Mouse (Mus musculus) 416B (cell line): ENCODE measurements around the gene Cntn2.

Source experiments
- DNase-seq: peaks from one replicate; pipeline ENCODE4 v3.0.0; 2011; ENCODE audit warnings: low read depth

Cntn2 gene

GRCm38 (mm10) chr1:132557901-132558631 is 15.0 kb upstream of the Cntn2 start:
- peak; percentile 77 for DNase-seq

- no peak for DNase-seq
Measured at GRCm38 (mm10) chr1:132543789-132544188, 733 bp upstream of the Cntn2 start.

GRCm38 (mm10) chr1:132541824-132542599 is 1.0 kb downstream of the Cntn2 start:
- no peak for DNase-seq

GRCm38 (mm10) chr1:132541171-132541823 is 1.8 kb downstream of the Cntn2 start:
- DNase-seq = peak; percentile 79

GRCm38 (mm10) chr1:132540701-132541100 is 2.4 kb downstream of the Cntn2 start:
- no peak for DNase-seq

- no peak for DNase-seq
Measured at GRCm38 (mm10) chr1:132537736-132538135, 5.3 kb downstream of the Cntn2 start.

GRCm38 (mm10) chr1:132536416-132536815 is 6.6 kb downstream of the Cntn2 start:
- no peak for DNase-seq

GRCm38 (mm10) chr1:132535541-132535940 is 7.5 kb downstream of the Cntn2 start:
- DNase-seq = no peak

GRCm38 (mm10) chr1:132533840-132534239 is 9.2 kb downstream of the Cntn2 start:
- DNase-seq = no peak

- no peak for DNase-seq
Measured at GRCm38 (mm10) chr1:132532521-132532920, 10.5 kb downstream of the Cntn2 start.

GRCm38 (mm10) chr1:132530631-132531191 is 12.3 kb downstream of the Cntn2 start:
- no peak for DNase-seq

- DNase-seq = no peak
Measured at GRCm38 (mm10) chr1:132528647-132529334, 14.3 kb downstream of the Cntn2 start.

- DNase-seq = no peak
Measured at GRCm38 (mm10) chr1:132528071-132528470, 15.0 kb downstream of the Cntn2 start.

GRCm38 (mm10) chr1:132525832-132526231 is 17.2 kb downstream of the Cntn2 start:
- peak; percentile 68 for DNase-seq

- DNase-seq = peak; percentile 66
Measured at GRCm38 (mm10) chr1:132523920-132524319, 19.1 kb downstream of the Cntn2 start.

GRCm38 (mm10) chr1:132523048-132523447 is 20.0 kb downstream of the Cntn2 start:
- DNase-seq = no peak

GRCm38 (mm10) chr1:132520764-132521163 is 22.3 kb downstream of the Cntn2 start:
- DNase-seq = peak; percentile 69

GRCm38 (mm10) chr1:132519734-132520133 is 23.3 kb downstream of the Cntn2 start:
- no peak for DNase-seq

GRCm38 (mm10) chr1:132518621-132519020 is 24.4 kb downstream of the Cntn2 start:
- DNase-seq = no peak

GRCm38 (mm10) chr1:132516776-132517175 is 26.3 kb downstream of the Cntn2 start:
- no peak for DNase-seq

- DNase-seq = no peak
Measured at GRCm38 (mm10) chr1:132515339-132515738, 27.7 kb downstream of the Cntn2 start.

GRCm38 (mm10) chr1:132512106-132512505 is 30.9 kb downstream of the Cntn2 start:
- no peak for DNase-seq
